Mouse (Mus musculus) brain, embryonic 14.5 days (tissue): ENCODE data around the gene Tmem274. TPM values are rescaled to one million over a fixed set of nuclear protein-coding genes. Genes with fewer than 3 reads are reported as not detected.
"Not testable (repeated sequence)": the region's sequence is repeated elsewhere in the genome, so short reads cannot be mapped to it uniquely, and the experiment has no call there.

Experiments
- DNase-seq: peaks from one replicate; pipeline ENCODE4 v3.0.0-alpha.2; 2011; ENCODE audit warnings: low read depth
- CTCF ChIP-seq: fragments of 200-500 bp; IDR thresholded peaks from 2 replicates; pipeline ENCODE4 v1.5.1; 2012; ENCODE audit warnings: inconsistent platforms, mild to moderate bottlenecking, moderate library complexity, borderline replicate concordance; ENCODE audit not compliant: insufficient read depth, insufficient read length; ENCODE audit errors: extremely low read depth
- POLR2A ChIP-seq: fragments of 200-500 bp; IDR thresholded peaks from 2 replicates; pipeline ENCODE4 v1.6.1; 2012; ENCODE audit warnings: mild to moderate bottlenecking, inconsistent platforms, borderline replicate concordance; ENCODE audit not compliant: poor library complexity, insufficient read depth, insufficient read length, severe bottlenecking; ENCODE audit errors: extremely low read depth
- polyA plus RNA-seq: library from polyadenylated mRNA; depleted of rRNA; stranded (reverse); fragments of >200 nt; gene quantifications from 2 replicates; pipeline ENCODE4 v1.2.3, GENCODE M21; 2012; rRNA removed

Gene Tmem274
- not detected in 2 replicates for polyA plus RNA-seq

DNA sequence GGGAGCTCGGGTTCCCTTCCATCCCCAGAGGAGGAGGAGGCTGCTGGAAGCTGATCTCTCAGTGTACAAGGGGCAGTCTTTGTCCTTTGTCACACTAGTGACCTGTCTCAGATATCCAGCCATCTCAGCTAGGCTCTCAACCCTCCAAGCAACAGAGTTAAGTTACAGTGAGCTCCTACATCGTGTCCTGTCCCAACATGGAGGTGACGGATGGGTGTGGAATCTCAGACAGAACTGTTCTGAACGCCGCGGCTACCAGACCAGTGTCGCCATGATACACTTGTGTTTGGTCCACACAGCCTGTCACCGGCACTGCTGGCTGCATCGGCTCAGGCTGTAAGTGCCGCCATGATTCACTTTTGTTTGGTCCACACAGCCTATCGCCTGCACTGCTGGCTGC is at the start of gene Tmem274:
Gene Tmem274 (plus strand): TSS at position 301 of the 400 bp plus-strand sequence.
- DNase-seq, result no peak
- TF ChIP-seq CTCF (no peak), POLR2A (no peak)

DNA sequence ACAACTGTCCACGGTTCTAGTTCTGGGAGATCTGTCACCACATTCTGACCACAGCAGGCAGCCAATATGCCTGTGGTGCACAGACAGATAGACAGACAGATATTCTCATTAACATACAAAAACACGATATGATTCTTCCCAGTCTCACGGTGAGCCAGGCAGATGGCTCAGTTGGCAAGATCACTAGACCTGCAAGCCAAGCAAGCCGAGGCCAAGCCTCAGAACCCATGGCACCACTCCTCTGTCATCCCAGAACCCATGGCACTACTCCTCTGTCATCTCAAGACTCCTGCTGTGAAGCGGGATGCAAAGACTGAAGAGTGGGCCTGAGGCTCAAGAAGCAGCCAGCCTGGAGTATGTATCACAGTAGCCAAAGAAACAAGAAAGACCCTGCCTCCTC is 47.6 kb upstream of the Tmem274 start:
- DNase-seq, result no peak
- TF ChIP-seq CTCF, result no peak

DNA sequence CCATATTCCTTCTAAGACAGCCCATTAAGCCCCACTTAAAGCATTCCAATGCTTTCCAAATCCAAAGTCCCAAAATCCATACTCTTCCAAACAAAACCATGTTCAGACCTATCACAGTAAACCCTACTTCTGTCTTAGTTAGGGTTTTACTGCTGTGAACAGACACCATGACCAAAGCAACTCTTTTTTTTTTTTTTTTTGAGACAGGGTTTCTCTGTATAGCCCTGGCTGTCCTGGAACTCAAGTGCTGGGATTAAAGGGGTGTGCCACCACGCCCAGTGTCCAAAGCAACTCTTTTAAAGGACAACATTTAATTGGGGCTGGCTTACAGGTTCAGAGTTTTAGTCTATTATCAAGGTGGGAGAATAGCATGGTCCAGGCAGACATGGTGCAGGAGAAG is 45.3 kb upstream of the Tmem274 start:
- DNase-seq, result not testable (repeated sequence)

DNA sequence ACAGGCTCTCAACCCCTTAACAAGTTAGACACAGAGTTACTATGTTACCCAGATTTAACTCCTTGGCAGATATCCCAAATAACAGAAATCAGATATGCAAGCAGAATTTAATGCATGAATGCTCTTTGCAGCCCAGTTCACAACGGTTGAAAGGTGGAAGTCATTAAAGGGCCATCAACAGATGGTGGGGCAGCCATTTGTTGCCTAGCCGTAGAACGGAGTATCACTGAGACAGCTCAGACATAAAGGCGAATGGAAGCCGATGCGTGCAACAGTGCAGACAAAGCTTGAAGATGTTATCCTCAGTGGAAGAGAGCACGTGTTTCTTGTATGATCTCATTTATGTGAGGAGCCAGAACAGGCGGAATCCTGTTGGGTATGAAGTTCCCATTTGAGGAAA is 36.6 kb upstream of the Tmem274 start:
- peak; percentile 41 for DNase-seq
- TF ChIP-seq CTCF (no peak), POLR2A (no peak)

DNA sequence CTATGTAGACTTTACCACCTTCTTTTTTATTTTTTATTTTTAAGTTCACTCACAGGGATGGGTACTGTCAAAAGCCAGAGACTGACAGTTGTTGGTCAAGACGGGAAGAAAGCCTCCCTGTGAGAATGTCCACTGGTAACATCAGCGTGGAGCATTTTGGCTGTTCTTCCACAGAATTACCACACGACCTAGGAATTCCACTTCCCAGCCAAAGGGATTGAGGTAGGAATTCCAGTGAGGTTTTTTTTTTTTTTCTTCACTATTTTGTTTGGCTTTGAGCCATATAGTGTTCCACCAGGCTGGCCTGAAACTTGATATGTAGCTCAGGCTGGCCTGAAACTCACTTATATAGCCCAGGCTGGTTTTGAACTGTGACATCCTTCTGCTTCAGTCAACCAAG is 34.7 kb upstream of the Tmem274 start:
- TF ChIP-seq POLR2A (no peak), CTCF (no peak)

DNA sequence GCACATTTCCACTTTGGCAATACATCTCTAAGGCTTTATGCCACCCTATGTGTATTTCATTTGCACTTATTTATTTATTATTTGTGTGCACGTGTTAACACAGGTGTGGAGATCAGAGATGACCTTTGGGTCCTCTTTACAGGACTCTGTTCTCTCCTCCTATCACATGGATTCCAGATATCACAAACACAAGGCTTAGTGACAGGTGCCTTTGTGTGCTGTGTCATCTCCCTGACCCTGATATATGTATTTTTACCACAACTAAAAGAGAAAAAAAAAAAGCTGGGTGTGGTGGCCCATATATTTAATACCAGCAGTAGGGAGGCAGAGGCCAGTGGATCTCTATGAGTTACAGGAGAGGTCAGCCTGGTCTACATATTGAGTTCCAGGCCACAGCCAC is 32.7 kb upstream of the Tmem274 start:
- DNase-seq, result no peak
- TF ChIP-seq POLR2A (no peak), CTCF (no peak)

More for the DNA sequence above, 34.7 kb upstream of the Tmem274 start:
- peak; percentile 26 for DNase-seq

DNA sequence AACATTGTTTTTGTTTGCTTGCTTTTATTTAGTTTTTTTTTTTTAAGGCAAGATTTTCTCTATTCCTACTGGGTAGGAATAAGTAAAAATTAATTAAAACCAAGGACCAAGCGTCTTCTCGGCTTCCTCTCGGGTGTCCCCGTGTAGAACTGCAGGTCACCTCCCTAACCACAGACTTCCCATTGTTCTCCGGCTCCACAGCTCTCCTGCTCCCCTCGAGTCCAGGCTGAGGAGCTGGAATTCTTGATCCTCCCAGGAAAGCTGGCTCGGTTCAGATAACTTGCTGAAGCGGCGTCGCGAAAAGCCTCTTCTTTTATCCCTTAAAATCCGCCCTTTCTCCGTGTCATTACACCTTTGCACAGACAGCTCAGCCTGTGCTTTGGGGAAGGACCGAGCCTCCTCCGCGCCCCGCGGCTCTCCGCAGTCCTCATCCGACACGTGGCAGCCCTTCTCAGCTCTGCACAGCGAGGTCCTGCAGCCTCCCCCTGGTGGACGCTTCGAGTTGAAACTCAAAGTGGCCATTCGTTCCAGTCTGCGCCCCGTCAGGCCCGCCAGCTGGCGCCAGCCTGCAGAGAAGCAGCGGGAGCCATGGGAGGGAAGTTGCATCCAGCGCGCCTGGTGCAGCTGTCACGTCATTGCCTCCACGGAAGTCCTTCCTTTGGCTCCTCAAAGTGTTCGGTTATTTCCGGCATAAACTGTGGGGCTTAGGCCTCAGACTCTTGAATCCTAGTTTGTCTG is 32.0 kb upstream of the Tmem274 start:
- TF ChIP-seq POLR2A (peak; percentile 59; the same call in 1 of the 2 replicates), CTCF (peak; percentile 91)
- DNase-seq, result peak; percentile 98

DNA sequence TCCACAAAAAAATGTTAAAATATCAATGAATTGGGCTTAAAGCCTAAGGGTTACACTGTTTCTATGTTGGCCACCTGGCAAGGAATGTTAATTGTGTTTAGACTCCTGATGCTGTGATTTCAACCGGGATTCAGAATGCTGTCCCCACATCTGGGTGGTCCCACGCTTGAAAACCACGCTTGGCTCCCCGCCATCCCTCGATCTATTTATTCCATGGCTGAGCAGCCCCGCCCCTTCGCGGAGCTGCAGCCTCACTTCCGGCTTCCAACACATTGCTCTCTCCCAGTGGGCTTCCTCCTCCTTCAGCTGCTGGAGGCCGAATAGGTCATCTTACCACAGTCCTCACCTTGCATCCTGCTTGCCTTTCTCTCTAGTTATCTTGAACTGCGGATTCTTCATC is 31.3 kb upstream of the Tmem274 start:
- DNase-seq, result peak; percentile 90
- no peak for TF ChIP-seq CTCF
- TF ChIP-seq POLR2A, result no peak

DNA sequence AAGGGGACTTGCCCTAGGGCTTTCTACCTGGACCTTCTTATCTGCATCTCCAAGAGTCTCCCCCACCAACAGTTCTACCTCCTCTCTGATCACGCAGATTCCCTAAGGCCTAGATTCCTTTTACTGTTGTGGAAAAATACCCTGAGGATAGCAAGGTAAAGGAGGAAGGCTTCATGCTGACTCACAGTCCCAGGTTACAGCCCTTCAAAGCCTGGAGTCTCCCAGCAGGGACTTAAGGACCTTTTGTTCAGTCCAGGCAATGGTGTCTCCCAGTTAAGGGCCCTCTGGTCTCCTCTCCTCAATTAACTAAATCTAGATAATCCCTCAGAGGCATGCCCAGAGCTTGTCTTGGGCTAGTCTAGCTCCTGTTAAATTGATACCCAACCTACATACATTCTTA is 30.9 kb upstream of the Tmem274 start:
- TF ChIP-seq POLR2A (no peak), CTCF (no peak)
- no peak for DNase-seq

DNA sequence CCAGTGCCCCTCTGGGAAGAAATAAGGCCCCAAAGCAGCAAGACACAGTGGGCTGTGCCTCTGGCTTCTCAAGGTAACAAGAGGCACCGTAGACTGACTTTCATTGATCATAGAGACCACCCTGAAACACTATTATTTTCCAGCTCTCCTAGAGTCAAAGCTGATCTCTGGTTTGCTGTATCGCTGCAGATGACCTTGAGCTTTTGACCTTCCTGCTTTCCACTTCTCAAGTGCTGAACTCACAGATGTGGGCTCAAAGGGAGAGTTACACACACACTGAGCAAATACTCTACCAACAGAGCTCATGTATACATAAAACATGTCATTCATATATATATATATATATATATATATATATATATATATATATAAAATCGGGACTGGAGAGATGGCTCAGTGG is 26.5 kb upstream of the Tmem274 start:
- TF ChIP-seq CTCF (no peak), POLR2A (no peak)
- DNase-seq, result no peak

DNA sequence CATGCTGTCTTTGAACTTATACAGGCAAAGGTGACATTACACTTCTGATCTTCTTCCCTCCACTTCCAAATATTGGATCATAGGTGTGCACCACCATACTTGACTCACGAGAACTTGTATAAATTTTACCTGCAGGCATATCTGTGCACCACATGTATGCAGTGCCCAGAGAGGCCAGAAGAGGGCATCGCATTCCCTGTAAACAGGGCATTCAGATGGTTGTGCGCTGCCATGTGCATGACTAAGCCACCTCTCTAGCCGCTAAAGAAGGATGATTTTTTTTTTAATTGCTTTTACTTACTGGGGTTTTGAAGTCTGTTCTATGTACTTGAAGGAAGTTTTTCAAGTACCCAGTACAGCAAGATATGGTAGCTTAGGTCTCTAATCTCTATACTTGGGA is 23.5 kb upstream of the Tmem274 start:
- DNase-seq, result peak; percentile 21
- TF ChIP-seq CTCF, result peak; percentile 37; the same call in 1 of the 2 replicates
- TF ChIP-seq POLR2A, result no peak

DNA sequence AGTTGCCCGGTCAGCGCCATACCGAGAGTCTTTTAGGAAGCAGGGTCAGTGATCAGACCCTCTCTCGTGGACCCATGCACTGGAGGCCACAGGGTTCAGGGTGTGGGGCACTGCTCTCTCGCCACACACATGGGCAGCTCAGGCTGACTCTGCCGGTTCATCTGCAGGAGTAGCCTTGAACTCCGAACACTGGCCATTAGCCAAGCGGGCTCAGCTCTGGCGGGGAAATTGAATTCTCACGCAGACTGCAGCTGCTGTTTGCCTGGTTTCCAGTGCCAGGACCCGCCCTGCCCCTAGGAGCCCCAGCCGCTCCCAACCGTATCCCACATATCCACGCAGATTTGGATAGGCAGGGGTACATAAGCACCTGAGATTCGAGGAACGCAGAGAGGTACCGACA is 22.9 kb upstream of the Tmem274 start:
- TF ChIP-seq CTCF (no peak), POLR2A (no peak)
- no peak for DNase-seq
